29 mouse cellular contexts compared by ENCODE assay signal in genomic region chr1:152174464-152174863, GRCm38 (mm10).
DNase-seq lines count a peak whose midpoint lies in the region; ATAC-seq and TF ChIP-seq lines count a peak whose summit lies in the region.
"Had no signal": no experiment of that assay in that cellular context is flagged by ENCODE, and none has a peak within 500 bp of the region (broad histone marks: within the 10 kb centered on the region; RNA-seq: fewer than 3 reads in every experiment).

No protein-coding gene starts in this region.

- peak; percentile 48 for DNase-seq in forebrain, postnatal 0 days
- peak; percentile 37 for DNase-seq in layer of hippocampus, adult 11-12 months (ENCODE audit: low spot score)
- DNase-seq in layer of hippocampus, adult 9-10 months (ENCODE audit: low spot score) = no peak
- DNase-seq in midbrain, embryonic 11.5 days (ENCODE audit: low spot score, missing footprints) = peak; percentile 17
- DNase-seq in midbrain, postnatal 0 days (ENCODE audit: low spot score) = no peak
- peak; percentile 44 for DNase-seq in layer of hippocampus, adult 9-11 months
- no peak for DNase-seq in ovary, postnatal 10 days (ENCODE audit: low spot score)
- DNase-seq: adrenal gland, postnatal 14 days; B cell, adult 2 months; cerebellum, adult 18-20 months; cerebellum, adult 9-10 months; cerebellum, postnatal 14 days; gastrocnemius, postnatal 14 days; heart, adult 18-20 months; heart, postnatal 10 days; heart, postnatal 36 days had no signal

- no peaks in the 10 kb centered on the region for H3K9me3 ChIP-seq in forebrain, postnatal 0 days (ENCODE audit: low read length)
- no peaks in the 10 kb centered on the region for H3K9me3 ChIP-seq in forebrain, embryonic 13.5 days (replicated peaks)
- H3K9me3 ChIP-seq in midbrain, embryonic 11.5 days (ENCODE audit: control insufficient read depth, low read length) = no peaks in the 10 kb centered on the region
- no peaks in the 10 kb centered on the region for H3K9me3 ChIP-seq in midbrain, postnatal 0 days (ENCODE audit: low read length)
- H3K9me3 ChIP-seq: forebrain, embryonic 10.5 days; heart, embryonic 12.5 days; heart, embryonic 15.5 days; hindbrain, embryonic 10.5 days; hindbrain, embryonic 13.5 days had no signal

- H3K4me1 ChIP-seq in forebrain, postnatal 0 days (ENCODE audit: insufficient read depth) = 0 out of 2 replicates have a peak, but pooled peaks cover 3% of the 10 kb centered on the region
- peaks cover 13% of the 10 kb centered on the region for H3K4me1 ChIP-seq in forebrain, embryonic 13.5 days
- H3K4me1 ChIP-seq in midbrain, embryonic 11.5 days (ENCODE audit: control insufficient read depth, insufficient read depth, low read length) = no peaks in the 10 kb centered on the region
- H3K4me1 ChIP-seq in midbrain, postnatal 0 days (ENCODE audit: insufficient read depth, low read length) = no peaks in the 10 kb centered on the region
- H3K4me1 ChIP-seq: heart, embryonic 12.5 days; heart, embryonic 15.5 days had no signal

- H3K4me2 ChIP-seq in forebrain, postnatal 0 days (ENCODE audit: low read depth) = no peak overlapping the region
- no peak overlapping the region for H3K4me2 ChIP-seq in forebrain, embryonic 13.5 days
- no peak overlapping the region for H3K4me2 ChIP-seq in midbrain, embryonic 11.5 days
- no peak overlapping the region for H3K4me2 ChIP-seq in midbrain, postnatal 0 days (ENCODE audit: low read depth, low read length, poor library complexity, severe bottlenecking)
- H3K4me2 ChIP-seq: heart, embryonic 12.5 days; heart, embryonic 15.5 days; hindbrain, embryonic 13.5 days had no signal

- no peaks in the 10 kb centered on the region for H3K27me3 ChIP-seq in forebrain, postnatal 0 days (ENCODE audit: insufficient read depth, low read length)
- no peaks in the 10 kb centered on the region for H3K27me3 ChIP-seq in forebrain, embryonic 13.5 days
- H3K27me3 ChIP-seq in midbrain, embryonic 11.5 days (ENCODE audit: control insufficient read depth, insufficient read depth, low read length) = no peaks in the 10 kb centered on the region
- no peaks in the 10 kb centered on the region for H3K27me3 ChIP-seq in midbrain, postnatal 0 days (ENCODE audit: insufficient read depth, low read length)
- H3K27me3 ChIP-seq: CH12.LX; heart, embryonic 12.5 days; heart, embryonic 15.5 days; Patski had no signal

- H3K4me3 ChIP-seq in forebrain, postnatal 0 days (ENCODE audit: low read depth, low read length) = no peak overlapping the region
- no peak overlapping the region for H3K4me3 ChIP-seq in forebrain, embryonic 13.5 days
- H3K4me3 ChIP-seq in midbrain, embryonic 11.5 days (ENCODE audit: low read depth, low read length) = no peak overlapping the region
- H3K4me3 ChIP-seq in midbrain, postnatal 0 days (ENCODE audit: low read depth, low read length) = no peak overlapping the region
- H3K4me3 ChIP-seq: forebrain, embryonic 10.5 days; heart, embryonic 12.5 days; heart, embryonic 15.5 days; hindbrain, embryonic 10.5 days; hindbrain, embryonic 13.5 days had no signal

- peak; percentile 42; the same call in 1 of the 2 replicates for ATAC-seq in forebrain, postnatal 0 days
- ATAC-seq in forebrain, embryonic 13.5 days = no peak
- no peak for ATAC-seq in midbrain, embryonic 11.5 days (ENCODE audit: low FRiP score)
- ATAC-seq in midbrain, postnatal 0 days (ENCODE audit: low FRiP score) = no peak
- ATAC-seq: forebrain, embryonic 16.5 days; hindbrain, postnatal 0 days; inflammation-experienced regulatory T-cells, adult 6 months; intestine, embryonic 16.5 days; Patski had no signal

- no peak overlapping the region for H3K9ac ChIP-seq in forebrain, postnatal 0 days
- no peak overlapping the region for H3K9ac ChIP-seq in forebrain, embryonic 13.5 days
- H3K9ac ChIP-seq in midbrain, embryonic 11.5 days (ENCODE audit: low read length) = no peak overlapping the region
- H3K9ac ChIP-seq in midbrain, postnatal 0 days (replicated peaks; ENCODE audit: low read length, poor library complexity, severe bottlenecking) = no peak overlapping the region
- H3K9ac ChIP-seq: heart, embryonic 12.5 days; heart, embryonic 15.5 days; hindbrain, embryonic 13.5 days had no signal

- TF ChIP-seq CTCF in forebrain, postnatal 0 days (IDR thresholded peaks at IDR 0.05; ENCODE audit: low read depth) = no peak
- TF ChIP-seq CTCF in midbrain, postnatal 0 days (IDR thresholded peaks at IDR 0.05) = no peak

- no peak overlapping the region for H3K27ac ChIP-seq in forebrain, postnatal 0 days (ENCODE audit: low read depth, low read length)
- H3K27ac ChIP-seq in forebrain, embryonic 13.5 days = no peak overlapping the region
- H3K27ac ChIP-seq in midbrain, embryonic 11.5 days (ENCODE audit: low read depth, low read length) = no peak overlapping the region
- no peak overlapping the region for H3K27ac ChIP-seq in midbrain, postnatal 0 days (ENCODE audit: low read depth, low read length)
- H3K27ac ChIP-seq: forebrain, embryonic 10.5 days; heart, embryonic 15.5 days; hindbrain, embryonic 10.5 days; hindbrain, embryonic 13.5 days; hindbrain, postnatal 0 days had no signal

- 58% methylated on average over 4 of the region's 4 CpGs for WGBS in forebrain, postnatal 0 days
- 82% methylated on average over 4 of the region's 4 CpGs for WGBS in forebrain, embryonic 13.5 days
- whole genome bisulfite sequencing in midbrain, embryonic 11.5 days = 90% methylated on average over 4 of the region's 4 CpGs
- 93% methylated on average over 4 of the region's 4 CpGs for WGBS in midbrain, postnatal 0 days

- no peaks in the 10 kb centered on the region for H3K36me3 ChIP-seq in forebrain, postnatal 0 days (ENCODE audit: insufficient read depth)
- H3K36me3 ChIP-seq in forebrain, embryonic 13.5 days (ENCODE audit: poor library complexity, severe bottlenecking) = no peaks in the 10 kb centered on the region
- H3K36me3 ChIP-seq in midbrain, embryonic 11.5 days (ENCODE audit: control insufficient read depth, insufficient read depth, low read length) = no peaks in the 10 kb centered on the region
- no peaks in the 10 kb centered on the region for H3K36me3 ChIP-seq in midbrain, postnatal 0 days (ENCODE audit: insufficient read depth, low read length)
- H3K36me3 ChIP-seq: forebrain, embryonic 10.5 days; G1E; heart, embryonic 12.5 days; heart, embryonic 15.5 days; hindbrain, embryonic 10.5 days; hindbrain, embryonic 13.5 days had no signal

Comparison
In these comparisons a context has a peak if more than half of its experiments do, and no peak if none do; other contexts are left out.
1. DNase-seq: peak in forebrain, postnatal 0 days (single experiment), layer of hippocampus, adult 11-12 months (single experiment), midbrain, embryonic 11.5 days (single experiment) and layer of hippocampus, adult 9-11 months (single experiment); none in layer of hippocampus, adult 9-10 months (single experiment), midbrain, postnatal 0 days (single experiment) and ovary, postnatal 10 days (single experiment).